Mouse (Mus musculus) thymus, postnatal 4 days (tissue): ENCODE data around the gene Rcan1.

Experiments
- DNase-seq: peaks from one replicate; pipeline ENCODE4 v3.0.0; 2021

The Rcan1 gene

GRCm38 (mm10) chr16:92397745-92398573 lies 72.7 kb downstream of the Rcan1 start:
- DNase-seq: no peak

- peak; percentile 31 for DNase-seq
Measured at GRCm38 (mm10) chr16:92393732-92394131, 76.9 kb downstream of the Rcan1 start.

- no peak for DNase-seq
Measured at GRCm38 (mm10) chr16:92387692-92388091, 83.0 kb downstream of the Rcan1 start.

GRCm38 (mm10) chr16:92385062-92385461 lies 85.6 kb downstream of the Rcan1 start:
- DNase-seq: peak; percentile 72

GRCm38 (mm10) chr16:92383412-92383811 lies 87.3 kb downstream of the Rcan1 start:
- no peak for DNase-seq

- no peak for DNase-seq
Measured at GRCm38 (mm10) chr16:92382508-92382907, 88.2 kb downstream of the Rcan1 start.

- no peak for DNase-seq
Measured at GRCm38 (mm10) chr16:92381092-92381491, 89.6 kb downstream of the Rcan1 start.

- no peak for DNase-seq
Measured at GRCm38 (mm10) chr16:92376976-92377375, 93.7 kb downstream of the Rcan1 start.

- no peak for DNase-seq
Measured at GRCm38 (mm10) chr16:92371623-92372022, 99.0 kb downstream of the Rcan1 start.

GRCm38 (mm10) chr16:92369260-92369659 lies 101.4 kb downstream of the Rcan1 start:
- no peak for DNase-seq

- DNase-seq: no peak
Measured at GRCm38 (mm10) chr16:92365477-92365876, 105.2 kb downstream of the Rcan1 start.

- no peak for DNase-seq
Measured at GRCm38 (mm10) chr16:92360711-92361110, 110.0 kb downstream of the Rcan1 start.

GRCm38 (mm10) chr16:92359229-92359628 lies 111.4 kb downstream of the Rcan1 start, which contains the start of gene Kcne1:
Gene Kcne1, minus strand, starts transcription at chr16:92359468.
- DNase-seq: no peak

GRCm38 (mm10) chr16:92358734-92359133 lies 111.9 kb downstream of the Rcan1 start:
- peak; percentile 16 for DNase-seq

GRCm38 (mm10) chr16:92357566-92357965 lies 113.1 kb downstream of the Rcan1 start:
- DNase-seq: no peak

- no peak for DNase-seq
Measured at GRCm38 (mm10) chr16:92357023-92357422, 113.6 kb downstream of the Rcan1 start.

- no peak for DNase-seq
Measured at GRCm38 (mm10) chr16:92355982-92356381, 114.7 kb downstream of the Rcan1 start.

GRCm38 (mm10) chr16:92355366-92355765 lies 115.3 kb downstream of the Rcan1 start:
- DNase-seq: no peak

- DNase-seq: no peak
Measured at GRCm38 (mm10) chr16:92353897-92354296, 116.8 kb downstream of the Rcan1 start.

GRCm38 (mm10) chr16:92353295-92353694 lies 117.4 kb downstream of the Rcan1 start:
- DNase-seq: no peak

GRCm38 (mm10) chr16:92348941-92349340 lies 121.7 kb downstream of the Rcan1 start:
- no peak for DNase-seq

- DNase-seq: no peak
Measured at GRCm38 (mm10) chr16:92346297-92346916, 124.3 kb downstream of the Rcan1 start.

- no peak for DNase-seq
Measured at GRCm38 (mm10) chr16:92345177-92345576, 125.5 kb downstream of the Rcan1 start.
